Mouse (Mus musculus) brown adipose tissue, adult 24 weeks (tissue): ENCODE results near the gene Olfr284. TPM values are rescaled to one million over a fixed set of nuclear protein-coding genes. Genes with fewer than 3 reads are reported as not detected.

ENCODE experiments used
- H3K27ac ChIP-seq: fragments of 200-500 bp; replicated peaks from 2 replicates; pipeline ENCODE4 v1.5.1; 2012; ENCODE audit warnings: low read depth, mild to moderate bottlenecking, low read length
- H3K4me1 ChIP-seq: fragments of 200-500 bp; 2 replicates; pipeline ENCODE4 v1.6.1; 2012; ENCODE audit warnings: low read length, mixed read lengths; ENCODE audit not compliant: control insufficient read depth, insufficient read depth, insufficient read length
- H3K4me3 ChIP-seq: fragments of 200-500 bp; 2 replicates; pipeline ENCODE4 v1.5.1; 2012; ENCODE audit warnings: low read depth, mild to moderate bottlenecking, low read length, moderate library complexity; ENCODE audit not compliant: insufficient read depth
- polyA plus RNA-seq: library from polyadenylated mRNA; stranded (reverse); fragments of >200 nt; gene quantifications from 2 replicates; pipeline ENCODE4 v1.2.4, GENCODE M21; 2012; ENCODE audit not compliant: missing spikeins, insufficient read depth, insufficient read length

Olfr284 gene
- not detected in 2 replicates for polyA plus RNA-seq

- H3K27ac ChIP-seq = no peak within 1 kb of the TSS
- H3K4me1 ChIP-seq = no peaks in the 10 kb centered on the region
- no peak within 1 kb of the TSS for H3K4me3 ChIP-seq
These were observed at the start of gene Olfr284 for GRCm38 (mm10) chr15:98340887-98341286. Gene Olfr284, minus strand, starts transcription at chr15:98340987.

- Histone ChIP-seq H3K27ac (no peak overlapping the region), H3K4me3 (no peak overlapping the region), H3K4me1 (no peaks in the 10 kb centered on the region)
These were observed 49.0 kb upstream of the Olfr284 start for GRCm38 (mm10) chr15:98389796-98390195.

GRCm38 (mm10) chr15:98387621-98388020 lies 46.8 kb upstream of the Olfr284 start:
- no peaks in the 10 kb centered on the region for H3K4me1 ChIP-seq
- H3K27ac ChIP-seq = no peak overlapping the region
- H3K4me3 ChIP-seq = no peak overlapping the region

GRCm38 (mm10) chr15:98380846-98381245 lies 40.1 kb upstream of the Olfr284 start, which contains the start of gene Olfr283:
Gene Olfr283, minus strand, starts transcription at chr15:98380946.
- Histone ChIP-seq H3K4me1 (no peaks in the 10 kb centered on the region), H3K4me3 (no peak within 1 kb of the TSS), H3K27ac (no peak within 1 kb of the TSS)

GRCm38 (mm10) chr15:98378209-98378608 lies 37.4 kb upstream of the Olfr284 start:
- Histone ChIP-seq H3K4me3 (no peak overlapping the region), H3K4me1 (no peaks in the 10 kb centered on the region), H3K27ac (no peak overlapping the region)

- H3K4me1 ChIP-seq = no peaks in the 10 kb centered on the region
- H3K27ac ChIP-seq = no peak within 1 kb of the TSS
- no peak within 1 kb of the TSS for H3K4me3 ChIP-seq
These were observed 23.5 kb downstream of the Olfr284 start, which contains the start of gene Olfr285 for GRCm38 (mm10) chr15:98317177-98317724. Gene Olfr285, minus strand, starts transcription at chr15:98317353.

GRCm38 (mm10) chr15:98315703-98316102 lies 25.1 kb downstream of the Olfr284 start:
- Histone ChIP-seq H3K27ac (no peak overlapping the region), H3K4me1 (no peaks in the 10 kb centered on the region), H3K4me3 (no peak overlapping the region)

- peak within 1 kb of the TSS; percentile 73 for H3K4me3 ChIP-seq
- H3K27ac ChIP-seq = no peak within 1 kb of the TSS
- H3K4me1 ChIP-seq = no peaks in the 10 kb centered on the region
These were observed 44.9 kb downstream of the Olfr284 start, which contains the start of gene Zfp641 for GRCm38 (mm10) chr15:98295628-98296551. Gene Zfp641, minus strand, starts transcription at chr15:98296161.

- H3K27ac ChIP-seq = no peak overlapping the region
- H3K4me1 ChIP-seq = no peaks in the 10 kb centered on the region
- no peak overlapping the region for H3K4me3 ChIP-seq
These were observed 47.1 kb downstream of the Olfr284 start for GRCm38 (mm10) chr15:98293651-98294050.

Other genes starting within 250 kb of the Olfr284 start
- gene Pfkm, start 248.4 kb downstream of the Olfr284 start, polyA plus RNA-seq = 55.0 and 67.2 TPM in 2 replicates
- 6.0 and 7.7 TPM in 2 replicates for gene Senp1, start 247.2 kb downstream of the Olfr284 start, polyA plus RNA-seq
- gene Asb8, start 175.4 kb downstream of the Olfr284 start, polyA plus RNA-seq = 31.3 and 32.9 TPM in 2 replicates
- not detected in 2 replicates for gene Ccdc184, start 173.8 kb downstream of the Olfr284 start, polyA plus RNA-seq
- gene Olfr288, start 145.4 kb downstream of the Olfr284 start, polyA plus RNA-seq = not detected in 2 replicates
- not detected in 2 replicates for gene Gm44579, start 120.0 kb downstream of the Olfr284 start, polyA plus RNA-seq
- not detected in 2 replicates for gene Olfr287, start 119.9 kb downstream of the Olfr284 start, polyA plus RNA-seq
- not detected in 2 replicates for gene Olfr286, start 106.5 kb downstream of the Olfr284 start, polyA plus RNA-seq
- gene H1fnt, start 83.7 kb downstream of the Olfr284 start, polyA plus RNA-seq = not detected in 2 replicates
- gene Zfp641, start 44.8 kb downstream of the Olfr284 start, polyA plus RNA-seq = 3.6 and 4.6 TPM in 2 replicates
- gene Olfr285, start 23.6 kb downstream of the Olfr284 start, polyA plus RNA-seq = not detected in 2 replicates
- gene Olfr283, start 40.0 kb upstream of the Olfr284 start, polyA plus RNA-seq = not detected in 2 replicates
- gene Olfr282, start 90.2 kb upstream of the Olfr284 start, polyA plus RNA-seq = not detected in 2 replicates
- not detected in 2 replicates for gene Olfr281, start 111.6 kb upstream of the Olfr284 start, polyA plus RNA-seq
- not detected in 2 replicates for gene OR5BS1P, start 128.9 kb upstream of the Olfr284 start, polyA plus RNA-seq
- not detected in 2 replicates for gene Lalba, start 141.7 kb upstream of the Olfr284 start, polyA plus RNA-seq
- gene Olfr279, start 151.4 kb upstream of the Olfr284 start, polyA plus RNA-seq = not detected in 2 replicates
- gene Kansl2, start 193.3 kb upstream of the Olfr284 start, polyA plus RNA-seq = 33.1 and 38.0 TPM in 2 replicates
- 16.4 and 18.1 TPM in 2 replicates for gene Ccnt1, start 229.9 kb upstream of the Olfr284 start, polyA plus RNA-seq
- 5.1 and 14.0 TPM in 2 replicates for gene 4930415O20Rik, start 230.0 kb upstream of the Olfr284 start, polyA plus RNA-seq